Mouse (Mus musculus) left cerebral cortex, adult 2 months (tissue): ENCODE results near the gene Mrc2. TPM values are rescaled to one million over a fixed set of nuclear protein-coding genes. Genes with fewer than 3 reads are reported as not detected.

Source experiments
- DNase-seq, 2 experiments: peaks; one replicate each; pipeline ENCODE4 v3.0.0; 2021 to 2022; ENCODE audit warnings: low spot score in 2 of 2, mixed read lengths in 1 of 2; ENCODE audit errors: extremely low spot score in 1 of 2
- H3K27ac ChIP-seq: fragments of 200-600 bp; 2 replicates; pipeline ENCODE4 v1.8.1; 2022
- H3K4me3 ChIP-seq: fragments of 200-600 bp; 2 replicates; pipeline ENCODE4 v1.8.1; 2022
- CTCF ChIP-seq: fragments of 200-600 bp; IDR thresholded peaks from 2 replicates; pipeline ENCODE4 v1.8.1; 2022; ENCODE audit warnings: antibody characterized with exemption, mild to moderate bottlenecking, moderate library complexity
- intact Hi-C: fragments of 180-260 bp; cut with DNase I; formaldehyde crosslinking; loops from one replicate; pipeline ENCODE4 v1.15.1; 2025
- total RNA-seq, 2 experiments: library from RNA; stranded (reverse); gene quantifications; 2 replicates each; pipeline ENCODE4 v1.2.3; 2021

Gene Mrc2
- total RNA-seq, 2 experiments from 2014 or later = 5.1 to 7.2 TPM

GRCm38 (mm10) chr11:105356301-105356700, 63.9 kb downstream of the Mrc2 start:
- DNase-seq = no peak
- TF ChIP-seq CTCF = no peak

GRCm38 (mm10) chr11:105362041-105362765, 69.8 kb downstream of the Mrc2 start:
- intact Hi-C loops = loop anchor here (2.0 to 5.0 kb wide), 2 partner anchors 95 to 550 kb away; partner anchors contain the start of gene March10
- no peak overlapping the region for H3K27ac ChIP-seq
- DNase-seq = no peak
- TF ChIP-seq CTCF = no peak
- no peak overlapping the region for H3K4me3 ChIP-seq

More at GRCm38 (mm10) chr11:105356301-105356700, 63.9 kb downstream of the Mrc2 start:
- Histone ChIP-seq H3K27ac (no peak overlapping the region), H3K4me3 (no peak overlapping the region)
- intact Hi-C loops = no loop called here

GRCm38 (mm10) chr11:105362946-105363597, 70.6 kb downstream of the Mrc2 start:
- DNase-seq = peak; percentile 87 to 93
- peak; percentile 99 for TF ChIP-seq CTCF
- peak overlapping the region; percentile 90 for H3K27ac ChIP-seq
- H3K4me3 ChIP-seq = peak overlapping the region; percentile 74
- intact Hi-C loops = loop anchor here (1.0 to 5.0 kb wide), 3 partner anchors 94 to 549 kb away; partner anchors contain the start of gene March10

GRCm38 (mm10) chr11:105363598-105364385, 71.3 kb downstream of the Mrc2 start:
- peak overlapping the region; percentile 90 for H3K27ac ChIP-seq
- peak overlapping the region; percentile 74 for H3K4me3 ChIP-seq
- DNase-seq = peak; percentile 65 to 72
- TF ChIP-seq CTCF = no peak
- intact Hi-C loops = loop anchor here (1.0 to 5.0 kb wide), 4 partner anchors 93 to 549 kb away; partner anchors contain the start of gene March10

- Histone ChIP-seq H3K27ac (peak overlapping the region; percentile 90), H3K4me3 (peak overlapping the region; percentile 74)
- intact Hi-C loops = loop anchor here (2.0 to 5.0 kb wide), 3 partner anchors 58 to 548 kb away; no protein-coding TSS in a partner anchor
- TF ChIP-seq CTCF = no peak
- peak in 1 of 2 experiments; percentile 28 for DNase-seq
Measured at GRCm38 (mm10) chr11:105364386-105365065, 72.1 kb downstream of the Mrc2 start.

GRCm38 (mm10) chr11:105365611-105366010, 73.2 kb downstream of the Mrc2 start:
- DNase-seq = no peak
- no peak overlapping the region for H3K4me3 ChIP-seq
- no peak for TF ChIP-seq CTCF
- H3K27ac ChIP-seq = no peak overlapping the region
- intact Hi-C loops = loop anchor here (2.0 to 5.0 kb wide), 2 partner anchors 57 to 131 kb away; no protein-coding TSS in a partner anchor

GRCm38 (mm10) chr11:105366051-105366450, 73.6 kb downstream of the Mrc2 start:
- no peak overlapping the region for H3K27ac ChIP-seq
- DNase-seq = no peak
- intact Hi-C loops = loop anchor here (5.0 kb wide), 1 partner anchor 56 kb away; no protein-coding TSS in a partner anchor
- no peak overlapping the region for H3K4me3 ChIP-seq
- no peak for TF ChIP-seq CTCF

- intact Hi-C loops = loop anchor here (5.0 kb wide), 1 partner anchor 55 kb away; no protein-coding TSS in a partner anchor
- no peak for TF ChIP-seq CTCF
Measured at GRCm38 (mm10) chr11:105367163-105367562, 74.7 kb downstream of the Mrc2 start.

GRCm38 (mm10) chr11:105368833-105369232, 76.4 kb downstream of the Mrc2 start:
- H3K27ac ChIP-seq = no peak overlapping the region
- no peak overlapping the region for H3K4me3 ChIP-seq
- intact Hi-C loops = loop anchor here (5.0 kb wide), 1 partner anchor 53 kb away; no protein-coding TSS in a partner anchor
- TF ChIP-seq CTCF = no peak
- no peak for DNase-seq

More at GRCm38 (mm10) chr11:105367163-105367562, 74.7 kb downstream of the Mrc2 start:
- no peak for DNase-seq
- Histone ChIP-seq H3K27ac (no peak overlapping the region), H3K4me3 (no peak overlapping the region)

- no peak overlapping the region for H3K27ac ChIP-seq
- no peak for DNase-seq
- intact Hi-C loops = loop anchor here (5.0 kb wide), 1 partner anchor 53 kb away; no protein-coding TSS in a partner anchor
- no peak overlapping the region for H3K4me3 ChIP-seq
- TF ChIP-seq CTCF = no peak
Measured at GRCm38 (mm10) chr11:105369526-105370386, 77.3 kb downstream of the Mrc2 start.
